Mouse (Mus musculus) heart, embryonic 16.5 days (tissue): ENCODE results near the gene B3galt4. TPM values are rescaled to one million over a fixed set of nuclear protein-coding genes. Genes with fewer than 3 reads are reported as not detected.

Experiments
- polyA plus RNA-seq: library from polyadenylated mRNA; unstranded; fragments of >200 nt; fragmentation: Nextera tagmentation; extraction: Ambion mirVana; gene quantifications from 2 replicates; pipeline ENCODE4 v1.2.1, GENCODE M21; 2015

The B3galt4 gene
- polyA plus RNA-seq, 1 experiment from 2014 or later, result 5.8 TPM

Other genes with a start within 250 kb of the B3galt4 start
- gene March2, start 232.8 kb downstream of the B3galt4 start, polyA plus RNA-seq, result 96.0 and 100 TPM in 2 replicates
- gene Rab11b, start 191.0 kb downstream of the B3galt4 start, polyA plus RNA-seq, result 278 and 304 TPM in 2 replicates
- gene Angptl4, start 169.7 kb downstream of the B3galt4 start, polyA plus RNA-seq, result 16.4 and 20.5 TPM in 2 replicates
- 48.5 and 58.7 TPM in 2 replicates for gene Kank3, start 141.0 kb downstream of the B3galt4 start, polyA plus RNA-seq
- gene Rps28, start 126.9 kb downstream of the B3galt4 start, polyA plus RNA-seq, result 388 and 436 TPM in 2 replicates
- gene Ndufa7, start 126.9 kb downstream of the B3galt4 start, polyA plus RNA-seq, result 535 and 549 TPM in 2 replicates
- gene Cd320, start 108.4 kb downstream of the B3galt4 start, polyA plus RNA-seq, result 37.6 and 41.9 TPM in 2 replicates
- not detected in 2 replicates for gene Gm7029, start 77.7 kb downstream of the B3galt4 start, polyA plus RNA-seq
- gene Kifc1, start 60.8 kb downstream of the B3galt4 start, polyA plus RNA-seq, result 7.8 and 8.3 TPM in 2 replicates
- 0.30 TPM in 1 of 2 replicates, not detected in the other for gene Platr17, start 46.4 kb downstream of the B3galt4 start, polyA plus RNA-seq
- gene Daxx, start 42.1 kb downstream of the B3galt4 start, polyA plus RNA-seq, result 34.8 and 39.4 TPM in 2 replicates
- gene Tapbp, start 35.6 kb downstream of the B3galt4 start, polyA plus RNA-seq, result 56.1 and 64.3 TPM in 2 replicates
- gene Zbtb22, start 35.6 kb downstream of the B3galt4 start, polyA plus RNA-seq, result 12.8 and 14.0 TPM in 2 replicates
- 40.8 and 42.9 TPM in 2 replicates for gene Rgl2, start 21.9 kb downstream of the B3galt4 start, polyA plus RNA-seq
- 125 and 133 TPM in 2 replicates for gene Pfdn6, start 11.1 kb downstream of the B3galt4 start, polyA plus RNA-seq
- 19.3 and 20.5 TPM in 2 replicates for gene Wdr46, start 10.8 kb downstream of the B3galt4 start, polyA plus RNA-seq
- gene Vps52, start 4.3 kb upstream of the B3galt4 start, polyA plus RNA-seq, result 39.7 and 42.5 TPM in 2 replicates
- gene Rps18, start 4.5 kb upstream of the B3galt4 start, polyA plus RNA-seq, result 873 and 901 TPM in 2 replicates
- 66.0 and 100 TPM in 2 replicates for gene H2-K1, start 48.9 kb upstream of the B3galt4 start, polyA plus RNA-seq
- 13.0 and 13.7 TPM in 2 replicates for gene Ring1, start 73.2 kb upstream of the B3galt4 start, polyA plus RNA-seq
- gene H2-Ke6, start 76.6 kb upstream of the B3galt4 start, polyA plus RNA-seq, result 53.0 and 59.1 TPM in 2 replicates
- 108 and 119 TPM in 2 replicates for gene Slc39a7, start 80.2 kb upstream of the B3galt4 start, polyA plus RNA-seq
- gene Rxrb, start 80.3 kb upstream of the B3galt4 start, polyA plus RNA-seq, result 33.7 and 34.5 TPM in 2 replicates
- gene Col11a2, start 87.9 kb upstream of the B3galt4 start, polyA plus RNA-seq, result 1.1 and 1.2 TPM in 2 replicates
- gene H2-Oa, start 140.9 kb upstream of the B3galt4 start, polyA plus RNA-seq, result 0.97 and 3.1 TPM in 2 replicates
- 10.9 and 13.8 TPM in 2 replicates for gene H2-DMa, start 168.1 kb upstream of the B3galt4 start, polyA plus RNA-seq
- gene Brd2, start 171.1 kb upstream of the B3galt4 start, polyA plus RNA-seq, result 69.4 and 71.9 TPM in 2 replicates
- gene H2-DMb2, start 191.8 kb upstream of the B3galt4 start, polyA plus RNA-seq, result 2.5 and 6.1 TPM in 2 replicates
- 2.3 and 4.0 TPM in 2 replicates for gene H2-DMb1, start 201.6 kb upstream of the B3galt4 start, polyA plus RNA-seq
- gene Tap1, start 236.1 kb upstream of the B3galt4 start, polyA plus RNA-seq, result 5.7 and 11.1 TPM in 2 replicates
- 15.0 and 32.2 TPM in 2 replicates for gene Psmb9, start 236.3 kb upstream of the B3galt4 start, polyA plus RNA-seq
- 31.8 and 87.6 TPM in 2 replicates for gene Psmb8, start 246.2 kb upstream of the B3galt4 start, polyA plus RNA-seq